Mouse (Mus musculus) lung, postnatal 14 days (tissue): ENCODE data around the gene Stard13.

Source experiments
- DNase-seq: peaks from one replicate; pipeline ENCODE4 v3.0.0; 2021

Gene Stard13

GRCm38 (mm10) chr5:151223696-151224366, 9.8 kb downstream of the Stard13 start:
- DNase-seq, result no peak

GRCm38 (mm10) chr5:151222791-151223190, 10.8 kb downstream of the Stard13 start:
- no peak for DNase-seq

GRCm38 (mm10) chr5:151218689-151219115, 14.9 kb downstream of the Stard13 start:
- no peak for DNase-seq

- no peak for DNase-seq
Measured at GRCm38 (mm10) chr5:151213097-151213496, 20.5 kb downstream of the Stard13 start.

- no peak for DNase-seq
Measured at GRCm38 (mm10) chr5:151210869-151211268, 22.8 kb downstream of the Stard13 start.

GRCm38 (mm10) chr5:151210060-151210459, 23.6 kb downstream of the Stard13 start:
- no peak for DNase-seq

GRCm38 (mm10) chr5:151205017-151205416, 28.6 kb downstream of the Stard13 start:
- DNase-seq, result no peak

GRCm38 (mm10) chr5:151202925-151203324, 30.7 kb downstream of the Stard13 start:
- DNase-seq, result no peak

GRCm38 (mm10) chr5:151201220-151201619, 32.4 kb downstream of the Stard13 start:
- DNase-seq, result no peak

- no peak for DNase-seq
Measured at GRCm38 (mm10) chr5:151199235-151199634, 34.4 kb downstream of the Stard13 start.

- DNase-seq, result no peak
Measured at GRCm38 (mm10) chr5:151196603-151197272, 36.9 kb downstream of the Stard13 start.

- no peak for DNase-seq
Measured at GRCm38 (mm10) chr5:151193885-151194520, 39.6 kb downstream of the Stard13 start.

GRCm38 (mm10) chr5:151192266-151192665, 41.4 kb downstream of the Stard13 start:
- DNase-seq, result no peak

GRCm38 (mm10) chr5:151190764-151191163, 42.9 kb downstream of the Stard13 start:
- DNase-seq, result no peak

- DNase-seq, result peak; percentile 72
Measured at GRCm38 (mm10) chr5:151189789-151190378, 43.8 kb downstream of the Stard13 start.

- DNase-seq, result no peak
Measured at GRCm38 (mm10) chr5:151189321-151189720, 44.3 kb downstream of the Stard13 start.

GRCm38 (mm10) chr5:151188659-151189058, 45.0 kb downstream of the Stard13 start:
- no peak for DNase-seq

GRCm38 (mm10) chr5:151187336-151187735, 46.3 kb downstream of the Stard13 start:
- no peak for DNase-seq

- DNase-seq, result no peak
Measured at GRCm38 (mm10) chr5:151185286-151185856, 48.3 kb downstream of the Stard13 start.

- DNase-seq, result no peak
Measured at GRCm38 (mm10) chr5:151183656-151184240, 49.9 kb downstream of the Stard13 start.

- DNase-seq, result no peak
Measured at GRCm38 (mm10) chr5:151181288-151181687, 52.3 kb downstream of the Stard13 start.

- no peak for DNase-seq
Measured at GRCm38 (mm10) chr5:151180176-151180785, 53.4 kb downstream of the Stard13 start.
